Comparison of ENCODE assay signal across 25 mouse cellular contexts in the genomic region with DNA sequence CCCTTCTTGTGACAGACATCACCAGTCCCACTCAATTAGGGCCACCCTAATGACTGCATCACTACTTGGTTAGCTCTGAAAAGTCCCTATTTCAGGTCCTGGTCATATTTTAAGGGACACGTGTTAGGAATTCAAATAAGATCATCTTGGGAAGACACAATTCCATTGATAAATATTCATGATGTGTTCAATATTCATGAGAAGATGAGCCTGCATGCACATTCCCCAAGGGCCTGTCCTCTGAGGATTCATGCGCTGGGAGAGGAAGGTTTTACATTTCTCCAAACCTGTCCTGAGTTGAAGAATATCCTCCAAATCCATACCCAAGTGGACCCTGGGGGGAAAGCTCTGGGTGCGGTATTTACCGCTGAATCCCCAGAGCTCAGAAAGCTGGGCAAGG. TPM values are rescaled to one million over a fixed set of nuclear protein-coding genes. Genes with fewer than 3 reads are reported as not detected.
DNase-seq lines count a peak whose midpoint lies in the region; ATAC-seq and TF ChIP-seq lines count a peak whose summit lies in the region.
"Had no signal": no experiment of that assay in that cellular context is flagged by ENCODE, and none has a peak within 500 bp of the region (broad histone marks: within the 10 kb centered on the region; RNA-seq: fewer than 3 reads in every experiment).

No protein-coding gene starts in this region.

- ATAC-seq in forebrain, embryonic 14.5 days, result 0 out of 2 replicates have a peak, but pooled peaks have one; percentile 22
- ATAC-seq in forebrain, embryonic 11.5 days (replicated peaks; ENCODE audit: low FRiP score), result no peak
- ATAC-seq in hindbrain, postnatal 0 days, result no peak
- no peak for ATAC-seq in midbrain, postnatal 0 days (ENCODE audit: low FRiP score)
- ATAC-seq: inflammation-experienced regulatory T-cells, adult 6 months; liver, embryonic 12.5 days had no signal

- intact Hi-C loops in left cerebral cortex, adult 2 months (cut with DNase I), result loop anchor here (2.0 to 10.0 kb wide), 3 partner anchors 47 to 239 kb away; no protein-coding TSS in a partner anchor
- intact Hi-C loops in left cerebral cortex, postnatal 10 days (cut with DNase I), result loop anchor here (2.0 to 10.0 kb wide), 3 partner anchors 123 to 409 kb away; no protein-coding TSS in a partner anchor

- H3K9me3 ChIP-seq in forebrain, embryonic 14.5 days (replicated peaks; ENCODE audit: control insufficient read depth, low read length), result no peaks in the 10 kb centered on the region
- H3K9me3 ChIP-seq in forebrain, embryonic 11.5 days (ENCODE audit: control insufficient read depth, low read length), result no peaks in the 10 kb centered on the region
- H3K9me3 ChIP-seq in hindbrain, postnatal 0 days (ENCODE audit: low read length), result no peaks in the 10 kb centered on the region
- H3K9me3 ChIP-seq in midbrain, postnatal 0 days (ENCODE audit: low read length), result no peaks in the 10 kb centered on the region
- H3K9me3 ChIP-seq: embryonic facial prominence, embryonic 13.5 days; heart, embryonic 12.5 days; liver, embryonic 12.5 days had no signal

- H3K4me2 ChIP-seq in forebrain, embryonic 14.5 days (ENCODE audit: low read length), result no peak overlapping the region
- H3K4me2 ChIP-seq in forebrain, embryonic 11.5 days (ENCODE audit: low read depth, low read length, severe bottlenecking), result no peak overlapping the region
- no peak overlapping the region for H3K4me2 ChIP-seq in hindbrain, postnatal 0 days (ENCODE audit: low read depth, low read length)
- H3K4me2 ChIP-seq in midbrain, postnatal 0 days (ENCODE audit: low read depth, low read length, poor library complexity, severe bottlenecking), result no peak overlapping the region
- H3K4me2 ChIP-seq: embryonic facial prominence, embryonic 13.5 days; heart, embryonic 12.5 days; liver, embryonic 12.5 days had no signal

- H3K27me3 ChIP-seq in forebrain, embryonic 14.5 days (replicated peaks; ENCODE audit: control insufficient read depth, insufficient read depth, low read length), result no peaks in the 10 kb centered on the region
- H3K27me3 ChIP-seq in forebrain, embryonic 11.5 days (ENCODE audit: control insufficient read depth, insufficient read depth, low read length), result no peaks in the 10 kb centered on the region
- H3K27me3 ChIP-seq in hindbrain, postnatal 0 days (ENCODE audit: insufficient read depth, low read length), result no peaks in the 10 kb centered on the region
- no peaks in the 10 kb centered on the region for H3K27me3 ChIP-seq in midbrain, postnatal 0 days (ENCODE audit: insufficient read depth, low read length)
- H3K27me3 ChIP-seq: heart, embryonic 12.5 days had no signal

- WGBS in forebrain, embryonic 14.5 days, result 77% methylated on average over 4 of the region's 4 CpGs
- 87% methylated on average over 4 of the region's 4 CpGs for WGBS in forebrain, embryonic 11.5 days
- WGBS in hindbrain, postnatal 0 days, result 51% methylated on average over 4 of the region's 4 CpGs
- 43% methylated on average over 4 of the region's 4 CpGs for WGBS in midbrain, postnatal 0 days

- TF ChIP-seq CTCF in left cerebral cortex, adult 2 months (IDR thresholded peaks at IDR 0.05), result no peak
- no peak for TF ChIP-seq CTCF in hindbrain, postnatal 0 days (IDR thresholded peaks at IDR 0.05; ENCODE audit: low read depth)
- no peak for TF ChIP-seq CTCF in midbrain, postnatal 0 days (IDR thresholded peaks at IDR 0.05)

- H3K36me3 ChIP-seq in forebrain, embryonic 14.5 days (ENCODE audit: control insufficient read depth, insufficient read depth, low read length), result no peaks in the 10 kb centered on the region
- no peaks in the 10 kb centered on the region for H3K36me3 ChIP-seq in forebrain, embryonic 11.5 days (ENCODE audit: control insufficient read depth, insufficient read depth, low read length)
- H3K36me3 ChIP-seq in hindbrain, postnatal 0 days (ENCODE audit: insufficient read depth, low read length), result no peaks in the 10 kb centered on the region
- no peaks in the 10 kb centered on the region for H3K36me3 ChIP-seq in midbrain, postnatal 0 days (ENCODE audit: insufficient read depth, low read length)
- H3K36me3 ChIP-seq: embryonic facial prominence, embryonic 13.5 days; heart, embryonic 12.5 days; liver, embryonic 12.5 days had no signal

- peak; percentile 54 for DNase-seq in forebrain, embryonic 14.5 days (ENCODE audit: low spot score)
- DNase-seq in forebrain, embryonic 11.5 days (ENCODE audit: low spot score), result no peak
- DNase-seq in left cerebral cortex, adult 2 months (ENCODE audit: extremely low spot score in 1 of 2, low spot score in 2 of 2), result no peak
- no peak for DNase-seq in left cerebral cortex, postnatal 10 days (ENCODE audit: extremely low spot score in 1 of 2, low spot score in 2 of 2)
- peak; percentile 30 for DNase-seq in hindbrain, postnatal 0 days (ENCODE audit: low spot score)
- peak; percentile 27 for DNase-seq in midbrain, postnatal 0 days (ENCODE audit: low spot score)
- no peak for DNase-seq in T-cell, adult 2 months (ENCODE audit: low spot score)
- DNase-seq: adrenal gland, postnatal 36 days; B cell, adult 2 months; cerebellum, adult 2 months; heart, postnatal 14 days; kidney, adult 2 months; lung, adult 2 months; retina, postnatal 1 day; right cerebral cortex, postnatal 4 days; thymus, adult 2 months had no signal

- H3K4me3 ChIP-seq in forebrain, embryonic 14.5 days (ENCODE audit: low read depth, low read length), result no peak overlapping the region
- no peak overlapping the region for H3K4me3 ChIP-seq in forebrain, embryonic 11.5 days (ENCODE audit: low read depth, low read length)
- no peak overlapping the region for H3K4me3 ChIP-seq in left cerebral cortex, adult 2 months
- no peak overlapping the region for H3K4me3 ChIP-seq in hindbrain, postnatal 0 days (ENCODE audit: low read length)
- no peak overlapping the region for H3K4me3 ChIP-seq in midbrain, postnatal 0 days (ENCODE audit: low read depth, low read length)
- H3K4me3 ChIP-seq: embryonic facial prominence, embryonic 13.5 days; heart, embryonic 12.5 days; liver, embryonic 12.5 days had no signal

- H3K9ac ChIP-seq in forebrain, embryonic 14.5 days (ENCODE audit: low read length), result no peak overlapping the region
- H3K9ac ChIP-seq in forebrain, embryonic 11.5 days (ENCODE audit: low read length), result no peak overlapping the region
- H3K9ac ChIP-seq in hindbrain, postnatal 0 days (replicated peaks; ENCODE audit: low read length), result no peak overlapping the region
- no peak overlapping the region for H3K9ac ChIP-seq in midbrain, postnatal 0 days (replicated peaks; ENCODE audit: low read length, poor library complexity, severe bottlenecking)
- H3K9ac ChIP-seq: heart, embryonic 12.5 days; liver, embryonic 12.5 days had no signal

- no peak overlapping the region for H3K27ac ChIP-seq in forebrain, embryonic 14.5 days (ENCODE audit: low read depth, low read length)
- H3K27ac ChIP-seq in forebrain, embryonic 11.5 days (ENCODE audit: low read depth, low read length), result no peak overlapping the region
- H3K27ac ChIP-seq in left cerebral cortex, adult 2 months, result peak overlapping the region; percentile 45
- no peak overlapping the region; the same call in 1 of the 2 replicates for H3K27ac ChIP-seq in hindbrain, postnatal 0 days
- no peak overlapping the region for H3K27ac ChIP-seq in midbrain, postnatal 0 days (ENCODE audit: low read depth, low read length)
- H3K27ac ChIP-seq: embryonic facial prominence, embryonic 13.5 days; liver, embryonic 12.5 days had no signal

- H3K4me1 ChIP-seq in forebrain, embryonic 14.5 days (ENCODE audit: control insufficient read depth, insufficient read depth, low read length), result peaks cover 14% of the 10 kb centered on the region; the same call in 1 of the 2 replicates
- H3K4me1 ChIP-seq in forebrain, embryonic 11.5 days (replicated peaks; ENCODE audit: control insufficient read depth, insufficient read depth, low read length), result peaks cover 4% of the 10 kb centered on the region; the same call in 1 of the 2 replicates
- H3K4me1 ChIP-seq in hindbrain, postnatal 0 days (ENCODE audit: insufficient read depth, low read length), result peaks cover 13% of the 10 kb centered on the region; the same call in 1 of the 2 replicates
- peaks cover 10% of the 10 kb centered on the region; the same call in 1 of the 2 replicates for H3K4me1 ChIP-seq in midbrain, postnatal 0 days (ENCODE audit: insufficient read depth, low read length)

RNA-seq across cellular contexts. Expression of a gene that starts 6.5 kb away (rescaled TPM):
- 0.11 and 0.36 TPM in 2 replicates for polyA plus RNA-seq in forebrain, embryonic 14.5 days (2014; fragmentation: Nextera tagmentation; extraction: Ambion mirVana)
- not detected in 2 replicates for polyA plus RNA-seq in forebrain, embryonic 11.5 days (2014; fragmentation: Nextera tagmentation; extraction: Ambion mirVana)
- total RNA-seq in left cerebral cortex, adult 2 months (2021), result under 1 TPM in 1 of 2 experiments, not detected in 1; 0.23 TPM
- total RNA-seq in left cerebral cortex, postnatal 10 days (2021), result under 1 TPM in 1 of 2 experiments, not detected in 1; 0.21 TPM
- not detected in 2 replicates for total RNA-seq in hindbrain, postnatal 0 days (2014; rRNA removed)
- polyA plus RNA-seq in hindbrain, postnatal 0 days (2015; fragmentation: Nextera tagmentation; extraction: Ambion mirVana), result 0.19 TPM in 1 of 2 replicates, not detected in the other
- not detected in 2 replicates for total RNA-seq in midbrain, postnatal 0 days (2014; rRNA removed)
- polyA plus RNA-seq in midbrain, postnatal 0 days (2015; fragmentation: Nextera tagmentation; extraction: Ambion mirVana), result 0.26 and 0.37 TPM in 2 replicates
- total RNA-seq: adrenal gland, postnatal 36 days had no signal
- polyA plus RNA-seq: cerebellum, adult 2 months; inflammation-experienced regulatory T-cells, adult 6 months had no signal

RNA-seq across cellular contexts. Expression of a gene that starts 22.6 kb away (rescaled TPM):
- 27.2 and 35.6 TPM in 2 replicates for polyA plus RNA-seq in forebrain, embryonic 14.5 days (2014; fragmentation: Nextera tagmentation; extraction: Ambion mirVana)
- 21.4 and 22.1 TPM in 2 replicates for polyA plus RNA-seq in forebrain, embryonic 11.5 days (2014; fragmentation: Nextera tagmentation; extraction: Ambion mirVana)
- 10 to 100 TPM; 71.4 to 75.1 TPM for total RNA-seq in left cerebral cortex, adult 2 months (2021)
- 10 to 100 TPM; 71.3 to 79.0 TPM for total RNA-seq in left cerebral cortex, postnatal 10 days (2021)
- 20.5 and 26.9 TPM in 2 replicates for total RNA-seq in hindbrain, postnatal 0 days (2014; rRNA removed)
- polyA plus RNA-seq in hindbrain, postnatal 0 days (2015; fragmentation: Nextera tagmentation; extraction: Ambion mirVana), result 37.5 and 37.8 TPM in 2 replicates
- total RNA-seq in midbrain, postnatal 0 days (2014; rRNA removed), result 26.7 and 34.2 TPM in 2 replicates
- polyA plus RNA-seq in midbrain, postnatal 0 days (2015; fragmentation: Nextera tagmentation; extraction: Ambion mirVana), result 41.4 and 48.9 TPM in 2 replicates

RNA-seq across cellular contexts. Expression of a gene that starts 23.1 kb away (rescaled TPM):
- not detected in 2 replicates for polyA plus RNA-seq in forebrain, embryonic 14.5 days (2014; fragmentation: Nextera tagmentation; extraction: Ambion mirVana)
- polyA plus RNA-seq in forebrain, embryonic 11.5 days (2014; fragmentation: Nextera tagmentation; extraction: Ambion mirVana), result not detected in 2 replicates
- not detected for total RNA-seq in left cerebral cortex, adult 2 months (2021)
- not detected for total RNA-seq in left cerebral cortex, postnatal 10 days (2021)
- not detected in 2 replicates for total RNA-seq in hindbrain, postnatal 0 days (2014; rRNA removed)
- polyA plus RNA-seq in hindbrain, postnatal 0 days (2015; fragmentation: Nextera tagmentation; extraction: Ambion mirVana), result 1.5 and 1.8 TPM in 2 replicates
- total RNA-seq in midbrain, postnatal 0 days (2014; rRNA removed), result not detected in 2 replicates
- polyA plus RNA-seq in midbrain, postnatal 0 days (2015; fragmentation: Nextera tagmentation; extraction: Ambion mirVana), result not detected in 2 replicates
- total RNA-seq: adrenal gland, postnatal 36 days; gastrocnemius, postnatal 4 days; heart, postnatal 14 days; left cerebral cortex, adult 8-10 months; megakaryocyte-erythroid progenitor cell, adult 5-6 weeks had no signal
- polyA plus RNA-seq: embryonic facial prominence, embryonic 13.5 days; heart, embryonic 12.5 days; inflammation-experienced regulatory T-cells, adult 6 months; kidney, adult 2 months; limb, embryonic 11.5 days; liver, embryonic 12.5 days; lung, adult 2 months; stomach, embryonic 16.5 days; thymus, adult 2 months had no signal

Comparison
In these comparisons a context has a peak if more than half of its experiments do, and no peak if none do; other contexts are left out.
1. DNase-seq: peak in forebrain, embryonic 14.5 days (single experiment), hindbrain, postnatal 0 days (single experiment) and midbrain, postnatal 0 days (single experiment); none in forebrain, embryonic 11.5 days (single experiment), left cerebral cortex, adult 2 months (0 of 2), left cerebral cortex, postnatal 10 days (0 of 2) and T-cell, adult 2 months (single experiment).